Comparison of ENCODE assay signal across 18 mouse cellular contexts in genomic region chr2:5605849-5606248, GRCm38 (mm10).
"Had no signal": no experiment of that assay in that cellular context is flagged by ENCODE, and none has a peak within 500 bp of the region (broad histone marks: within the 10 kb centered on the region; RNA-seq: fewer than 3 reads in every experiment).

No protein-coding gene starts in this region.

- H3K36me3 ChIP-seq: kidney, embryonic 15.5 days; liver, embryonic 13.5 days had no signal

- H3K27ac ChIP-seq: kidney, embryonic 15.5 days; left cerebral cortex, adult 2 months; liver, embryonic 13.5 days; stomach, postnatal 0 days had no signal

- H3K4me3 ChIP-seq: kidney, embryonic 15.5 days; left cerebral cortex, adult 2 months; liver, embryonic 13.5 days had no signal

- H3K9me3 ChIP-seq: kidney, embryonic 15.5 days; liver, embryonic 13.5 days had no signal

- H3K4me2 ChIP-seq: kidney, embryonic 15.5 days; liver, embryonic 13.5 days had no signal

- H3K27me3 ChIP-seq: kidney, embryonic 15.5 days; liver, embryonic 13.5 days had no signal

- DNase-seq: kidney, adult 8-10 months; kidney, postnatal 10 days; kidney, postnatal 36 days; layer of hippocampus, postnatal 36 days; liver, embryonic 13.5 days; lung, adult 2 months; lung, postnatal 14 days; lung, postnatal 4 days; midbrain, embryonic 14.5 days; right cerebral cortex, adult 18-20 months; right cerebral cortex, postnatal 14 days; right cerebral cortex, postnatal 4 days; thymus, adult 2 months; thymus, postnatal 14 days; thymus, postnatal 4 days had no signal

- H3K9ac ChIP-seq: kidney, embryonic 15.5 days; liver, embryonic 13.5 days had no signal
